Mouse (Mus musculus): ENCODE data around the gene Adgb.
"Not testable (repeated sequence)": the region's sequence is repeated elsewhere in the genome, so short reads cannot be mapped to it uniquely, and the experiment has no call there.

Gene Adgb

DNA sequence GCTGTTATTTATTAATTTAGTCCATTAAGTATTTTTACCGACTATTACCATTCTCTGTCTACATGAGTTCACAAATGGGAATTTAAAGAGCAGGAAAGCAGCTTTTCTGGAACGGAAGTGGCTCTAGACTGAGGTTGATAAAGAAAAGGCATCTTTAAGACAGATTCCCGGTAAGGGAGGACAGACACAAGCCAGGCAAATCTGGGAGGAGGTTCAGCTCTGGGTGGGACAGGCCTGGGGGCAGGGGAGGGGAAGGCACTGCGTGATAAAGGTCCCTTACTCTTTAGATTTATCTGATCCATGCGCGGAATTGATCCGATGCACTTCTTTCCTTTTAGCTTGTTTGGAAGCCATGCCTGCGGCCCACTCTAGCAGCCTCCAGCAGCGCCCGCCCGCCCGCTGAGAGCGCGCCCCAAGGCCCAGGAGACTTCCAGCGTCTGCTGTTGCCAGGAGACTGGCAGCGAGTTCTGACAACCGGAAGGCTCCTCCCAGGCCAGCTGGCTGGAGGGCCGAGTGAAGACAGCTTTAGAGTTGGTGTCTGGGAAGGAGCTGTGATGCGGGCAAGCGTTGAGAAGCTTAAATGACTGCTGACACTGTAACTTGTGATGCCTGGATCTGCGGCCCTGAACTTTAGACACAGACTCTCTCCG is at the start of gene Adgb:
TSS of gene Adgb (minus strand) at position 366 of the 650 bp plus-strand sequence.
- no peak for DNase-seq (ENCODE audit: low spot score in 2 of 2)

DNA sequence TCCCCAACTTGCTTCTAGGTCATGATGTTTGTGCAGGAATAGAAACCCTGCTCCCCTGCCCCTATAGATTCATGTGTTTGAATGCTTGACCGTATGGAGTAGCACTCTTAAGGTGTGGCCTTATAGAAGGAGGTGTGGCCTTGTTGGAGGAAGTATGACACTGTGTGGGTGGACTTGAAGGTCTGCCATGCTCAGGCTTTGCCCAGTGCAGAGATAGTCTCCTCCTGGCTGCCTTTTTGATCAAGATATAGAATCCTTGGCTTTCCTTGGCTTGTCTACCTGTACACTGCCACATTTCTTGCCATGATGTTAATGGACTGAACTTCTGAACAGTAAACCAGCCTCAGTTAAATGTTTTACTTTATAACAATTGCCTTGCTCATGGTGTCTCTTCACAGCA is 8.0 kb upstream of the Adgb start:
- no peak for DNase-seq (ENCODE audit: low spot score in 2 of 2)

DNA sequence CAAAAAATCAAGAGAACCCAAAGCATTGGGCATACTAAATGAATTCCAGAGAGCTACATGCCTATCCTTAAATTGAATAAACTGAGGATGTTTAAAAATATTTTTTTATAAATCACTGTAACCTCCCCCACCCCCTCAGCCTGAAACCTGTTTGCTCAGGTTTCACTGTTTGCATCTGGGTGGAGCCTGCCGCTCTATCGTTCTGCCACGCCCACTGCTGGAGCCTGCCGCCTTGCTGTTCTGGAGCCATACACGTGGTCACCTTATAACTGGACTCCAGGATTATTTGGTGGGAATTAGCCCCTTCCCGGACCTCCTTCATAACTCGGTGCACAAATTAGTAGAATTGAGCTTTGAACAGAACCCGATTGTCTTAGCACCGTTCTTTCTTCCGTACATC is 5.3 kb upstream of the Adgb start:
- DNase-seq (ENCODE audit: low spot score in 2 of 2): not testable (repeated sequence)

DNA sequence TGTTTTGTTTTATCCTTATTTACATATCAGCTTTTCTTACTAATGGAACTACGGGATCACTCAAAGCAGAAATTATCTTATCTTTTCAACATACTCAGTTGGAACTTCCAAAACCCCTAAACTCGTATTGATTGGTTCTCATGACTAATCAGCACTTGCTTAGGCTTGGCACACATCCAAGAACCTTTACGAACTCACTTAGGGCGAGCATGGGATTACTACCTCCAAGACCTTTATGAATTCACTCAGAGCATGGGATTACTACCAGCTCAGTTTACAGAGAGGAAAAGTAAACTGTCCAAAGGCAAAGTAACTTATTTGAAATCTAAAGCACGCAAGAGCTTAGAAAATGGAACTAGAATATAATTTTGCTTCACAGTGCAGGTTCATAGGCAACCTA is 4.8 kb upstream of the Adgb start:
- no peak for DNase-seq (ENCODE audit: low spot score in 2 of 2)

DNA sequence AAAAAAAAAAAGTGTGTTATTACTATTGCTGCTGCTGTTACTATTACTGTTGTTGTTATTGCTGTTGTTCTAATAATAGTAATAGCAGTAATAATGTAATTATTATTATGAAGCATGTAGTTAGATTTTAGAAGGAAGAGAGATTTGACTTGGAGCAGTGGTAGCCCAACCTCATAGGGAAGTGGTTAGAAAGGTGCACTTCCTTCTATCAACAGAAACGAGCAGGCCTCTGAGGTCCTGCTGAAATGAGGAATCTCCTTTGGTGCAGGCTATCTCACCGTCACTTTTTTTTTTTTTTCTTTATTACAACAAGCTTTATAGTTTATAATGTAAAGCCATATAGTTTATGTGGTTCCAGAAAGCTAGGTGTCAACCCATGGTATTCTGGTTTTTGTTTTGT is 4.4 kb upstream of the Adgb start:
- DNase-seq (ENCODE audit: low spot score in 2 of 2): no peak

DNA sequence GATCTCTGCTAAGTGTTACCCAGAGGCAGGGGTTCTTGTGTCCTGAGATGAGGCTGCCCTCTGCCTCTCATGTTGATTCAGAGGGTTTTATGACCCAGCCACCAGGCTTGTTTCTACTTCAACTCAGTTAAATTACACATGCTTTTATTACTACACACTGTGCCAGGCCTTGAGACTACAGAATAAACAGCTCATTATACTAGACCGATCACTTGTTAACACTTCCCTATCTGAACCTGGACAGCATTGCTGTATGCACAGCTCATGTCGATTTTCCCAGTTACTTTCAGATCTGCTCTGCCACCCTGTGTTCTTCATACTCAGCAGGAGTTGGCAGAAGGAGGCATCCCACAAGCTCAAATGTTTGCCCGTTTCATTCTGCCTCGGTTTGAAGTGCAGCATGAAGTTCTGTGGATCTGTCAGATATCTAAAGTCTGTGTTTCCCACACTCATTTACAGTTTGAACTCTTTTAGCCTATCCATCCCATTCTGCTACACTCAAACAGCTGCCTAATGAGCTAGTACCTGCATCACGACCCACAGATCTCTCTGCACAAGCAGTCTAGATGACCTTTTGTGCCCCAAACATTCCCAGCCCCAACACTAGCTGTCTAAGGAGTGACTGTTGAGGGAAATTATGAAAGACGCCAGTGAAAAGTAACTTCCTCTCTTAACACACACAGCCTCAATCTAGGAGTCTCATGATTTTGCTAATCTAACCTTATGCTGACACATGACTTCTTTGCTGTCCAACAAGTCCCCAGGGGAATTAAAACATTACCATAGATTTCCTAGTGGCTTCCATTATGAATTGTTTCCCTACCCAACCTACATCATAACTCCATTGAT is 3.2 kb downstream of the Adgb start:
- DNase-seq (ENCODE audit: low spot score in 2 of 2): no peak

DNA sequence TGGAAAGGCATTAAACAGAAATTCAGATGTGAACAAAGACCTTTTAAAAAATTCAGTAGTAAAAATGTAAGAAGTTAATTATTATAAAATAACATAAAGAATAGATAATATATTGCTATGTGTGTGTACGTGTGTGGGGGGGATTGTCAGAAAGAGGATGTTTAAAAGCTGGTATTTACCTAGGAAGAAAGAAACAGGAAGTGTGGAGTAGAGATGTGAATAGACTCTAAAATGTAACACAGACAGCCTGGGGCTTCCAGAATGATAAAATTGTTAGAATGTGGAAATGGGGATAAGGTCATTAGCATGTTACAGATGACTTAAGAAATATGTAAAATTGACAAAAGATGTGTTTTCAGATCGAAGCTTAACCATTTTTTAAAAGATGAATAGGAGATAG is 12.0 kb downstream of the Adgb start:
- no peak for DNase-seq (ENCODE audit: low spot score in 2 of 2)

DNA sequence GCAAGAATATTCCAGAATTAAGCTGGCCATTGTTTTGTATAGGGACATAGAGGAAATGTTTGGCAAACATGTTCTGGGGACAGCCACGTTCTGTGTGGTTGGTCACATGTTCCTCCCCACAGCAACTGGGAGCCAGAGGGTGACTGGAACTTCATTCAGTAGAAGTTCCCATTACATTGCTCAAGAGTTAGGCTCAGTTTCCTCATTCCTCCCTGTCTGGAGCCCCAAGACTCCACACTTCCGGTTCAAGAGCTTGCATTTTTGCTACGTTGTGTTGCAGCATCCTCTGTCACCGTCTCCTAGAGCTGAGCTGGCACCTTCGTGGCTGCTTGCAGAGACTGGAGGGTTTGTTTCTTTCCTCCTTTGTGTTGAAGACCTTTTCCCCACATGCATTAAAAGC is 15.1 kb downstream of the Adgb start:
- no peak for DNase-seq (ENCODE audit: low spot score in 2 of 2)

DNA sequence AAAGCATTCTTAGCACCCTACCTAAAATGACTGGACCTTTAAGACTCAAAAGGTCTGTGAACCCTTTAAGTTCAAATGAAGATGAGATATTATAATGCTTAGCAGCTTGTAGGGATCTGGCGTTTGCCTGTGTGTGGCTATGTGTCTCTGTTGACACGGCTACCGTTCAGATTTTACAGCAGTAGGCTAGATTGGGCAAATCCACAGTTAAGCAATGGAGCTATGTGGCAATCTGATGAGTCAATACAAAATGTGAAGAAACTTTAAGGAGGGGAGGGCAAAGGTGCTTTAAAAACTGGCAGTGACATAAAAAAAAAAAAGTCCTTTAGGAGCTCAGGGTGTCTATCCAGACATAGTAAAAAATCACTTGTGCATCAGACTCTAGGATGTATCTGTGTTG is 23.1 kb downstream of the Adgb start:
- DNase-seq (ENCODE audit: low spot score in 2 of 2): peak; percentile 1 to 5

DNA sequence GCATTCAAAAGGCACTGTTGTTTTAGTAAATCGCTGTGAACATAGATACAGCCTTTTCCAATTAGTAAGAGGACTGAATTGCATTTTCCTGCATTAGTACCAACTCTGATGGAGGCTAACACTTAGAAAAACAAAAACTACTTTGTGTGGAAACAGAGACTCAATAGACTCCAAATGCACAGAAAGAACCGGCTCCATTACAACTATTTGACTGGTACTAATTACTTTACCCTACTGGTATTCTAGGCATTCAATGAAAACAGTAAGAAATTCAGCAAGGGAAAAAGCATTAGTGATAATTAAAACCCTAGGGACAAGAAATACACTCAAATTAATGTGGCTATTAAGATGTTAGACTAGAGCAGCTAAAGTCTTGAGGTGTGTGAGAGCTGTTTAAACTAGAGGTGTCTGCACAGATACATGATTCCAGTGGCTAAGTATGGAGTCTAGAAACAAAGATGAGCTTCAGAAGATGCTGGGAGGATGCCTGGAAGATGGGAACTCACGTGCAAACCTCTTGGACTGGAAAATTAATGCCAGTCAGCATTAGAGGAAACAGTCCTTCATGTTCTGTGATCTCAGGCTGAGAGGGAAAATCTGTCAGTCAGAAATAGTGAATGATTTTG is 27.2 kb downstream of the Adgb start:
- no peak for DNase-seq (ENCODE audit: low spot score in 2 of 2)

DNA sequence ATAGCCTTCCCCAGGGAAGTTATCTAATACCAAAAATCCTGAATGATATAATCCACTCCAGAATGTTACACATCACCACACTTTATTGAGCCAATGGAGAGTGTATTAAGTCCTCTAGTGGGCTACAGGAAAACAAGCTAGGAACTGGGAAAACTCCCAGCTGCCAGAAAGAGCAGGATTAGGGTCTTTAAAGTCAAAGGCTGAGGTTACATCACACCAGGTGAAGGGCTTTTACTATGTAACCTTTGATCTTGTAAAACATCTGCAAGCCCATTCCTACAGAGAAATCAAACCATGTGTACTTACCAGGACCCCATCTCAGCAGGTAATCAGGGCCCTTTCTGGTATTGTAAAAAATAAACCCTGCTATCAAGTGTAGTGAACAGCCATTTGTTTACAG is 28.6 kb downstream of the Adgb start:
- no peak for DNase-seq (ENCODE audit: low spot score in 2 of 2)

DNA sequence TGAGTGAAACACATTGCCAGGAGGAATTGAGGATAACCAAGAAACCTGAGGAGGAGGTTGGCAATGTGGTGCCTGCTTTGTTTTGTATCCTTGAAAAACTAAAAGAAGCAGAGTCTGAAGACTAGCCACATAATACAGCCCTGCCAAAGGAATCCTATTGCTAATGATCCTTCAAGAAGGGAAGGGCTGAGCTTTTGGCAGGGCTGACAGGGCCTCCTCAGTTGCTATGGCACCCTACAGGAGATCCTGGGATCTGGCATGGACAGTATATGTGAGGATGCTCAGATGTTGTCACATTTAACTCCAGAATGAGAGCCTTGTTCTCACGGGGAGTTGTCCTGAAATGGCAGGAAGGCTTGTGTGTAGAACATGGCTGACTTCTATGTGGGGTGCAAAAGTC is 37.1 kb downstream of the Adgb start:
- no peak for DNase-seq (ENCODE audit: low spot score in 2 of 2)

DNA sequence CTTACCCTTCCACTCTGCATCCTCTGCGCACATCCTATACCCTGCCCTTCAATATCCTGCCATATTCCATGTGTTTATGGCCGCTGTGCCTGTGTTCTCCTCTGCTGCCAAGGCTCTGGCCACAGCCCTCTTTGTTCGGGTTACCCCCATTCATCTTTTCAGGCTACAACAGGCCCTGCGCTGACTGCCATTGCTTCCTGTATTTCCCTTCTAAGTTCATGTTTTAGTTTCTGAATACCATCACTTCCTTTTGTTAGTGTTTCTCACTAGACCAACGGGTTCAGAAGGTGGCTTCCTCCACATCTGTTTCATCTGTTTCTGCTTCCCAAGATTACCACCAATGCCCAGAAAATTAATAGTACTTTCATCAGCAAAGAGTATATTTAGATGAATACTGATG is 42.5 kb downstream of the Adgb start:
- DNase-seq (ENCODE audit: low spot score in 2 of 2): no peak

DNA sequence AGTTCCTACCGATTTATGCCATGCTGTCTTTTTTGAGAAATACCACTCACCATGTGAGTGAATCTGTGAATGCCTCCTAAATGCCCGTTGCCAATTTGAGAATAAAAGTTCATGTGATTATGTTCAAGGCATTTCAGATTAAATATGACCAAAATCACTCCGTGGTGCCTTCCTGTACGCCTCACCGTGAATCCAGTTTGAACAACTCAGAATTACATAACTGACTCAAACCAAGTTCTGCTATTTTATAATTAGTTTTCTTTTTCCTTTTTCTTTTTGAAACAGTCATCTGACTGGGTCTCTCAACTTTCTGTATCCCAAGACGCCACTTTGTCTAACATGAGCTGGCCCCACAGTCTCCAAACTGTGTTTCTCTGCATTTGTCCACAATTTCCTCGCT is 43.1 kb downstream of the Adgb start:
- DNase-seq (ENCODE audit: low spot score in 2 of 2): no peak

DNA sequence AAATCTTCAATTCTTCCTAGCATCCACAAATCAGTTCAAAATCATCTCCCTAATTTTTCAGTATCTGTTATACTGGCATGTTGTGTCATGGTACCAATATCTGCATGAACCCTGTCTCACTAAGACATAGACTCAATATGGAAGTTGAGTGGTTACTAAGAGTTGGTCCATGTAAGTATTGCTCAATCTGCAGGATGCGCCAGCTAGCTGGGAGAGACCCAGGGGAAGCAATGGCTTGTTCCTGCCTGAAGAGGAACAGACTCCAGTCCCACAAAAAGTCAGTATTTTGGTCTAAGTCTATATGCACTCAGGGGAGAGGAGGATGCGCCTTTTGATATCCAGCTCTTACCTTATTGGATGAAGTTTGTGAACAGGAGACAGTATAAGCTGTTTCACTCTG is 47.7 kb downstream of the Adgb start:
- no peak for DNase-seq (ENCODE audit: low spot score in 2 of 2)

DNA sequence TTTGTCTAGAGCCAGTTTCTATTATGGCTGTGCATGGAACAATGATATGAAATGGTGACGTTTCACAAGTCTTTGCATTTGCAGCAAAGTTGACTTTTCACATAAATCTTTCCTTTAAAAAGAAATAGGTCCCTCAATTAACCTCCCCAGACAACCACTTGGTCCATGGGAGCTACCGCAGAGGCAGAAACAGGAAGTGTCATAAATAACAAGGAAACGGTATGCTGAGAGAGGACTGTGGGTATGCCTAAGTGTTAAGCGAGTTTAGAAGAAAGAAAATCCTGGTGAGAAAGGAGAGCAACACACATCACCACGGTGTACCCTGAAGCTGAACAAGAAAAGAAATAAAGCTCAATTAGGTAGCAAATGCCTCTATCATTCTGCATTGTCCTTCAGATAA is 61.1 kb downstream of the Adgb start:
- no peak for DNase-seq (ENCODE audit: low spot score in 2 of 2)

DNA sequence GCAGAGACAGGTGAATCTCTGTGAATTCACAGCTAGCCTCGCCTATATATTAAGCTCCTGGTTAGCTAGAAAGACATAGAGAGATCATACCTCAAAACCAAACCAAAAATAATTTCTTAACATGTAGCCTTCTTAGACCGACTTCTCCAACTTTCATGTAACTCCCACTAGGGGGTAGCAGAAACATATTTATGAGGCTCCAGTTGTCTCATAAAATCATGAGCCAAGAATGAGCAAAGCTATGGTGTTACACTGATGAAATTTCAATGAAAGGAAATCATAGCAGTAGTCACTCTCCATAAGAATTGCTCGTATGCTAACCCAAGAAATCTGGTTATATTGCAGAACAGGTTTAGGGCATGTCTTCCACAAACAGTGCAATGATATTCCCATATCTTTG is 64.0 kb downstream of the Adgb start:
- no peak for DNase-seq (ENCODE audit: low spot score in 2 of 2)

DNA sequence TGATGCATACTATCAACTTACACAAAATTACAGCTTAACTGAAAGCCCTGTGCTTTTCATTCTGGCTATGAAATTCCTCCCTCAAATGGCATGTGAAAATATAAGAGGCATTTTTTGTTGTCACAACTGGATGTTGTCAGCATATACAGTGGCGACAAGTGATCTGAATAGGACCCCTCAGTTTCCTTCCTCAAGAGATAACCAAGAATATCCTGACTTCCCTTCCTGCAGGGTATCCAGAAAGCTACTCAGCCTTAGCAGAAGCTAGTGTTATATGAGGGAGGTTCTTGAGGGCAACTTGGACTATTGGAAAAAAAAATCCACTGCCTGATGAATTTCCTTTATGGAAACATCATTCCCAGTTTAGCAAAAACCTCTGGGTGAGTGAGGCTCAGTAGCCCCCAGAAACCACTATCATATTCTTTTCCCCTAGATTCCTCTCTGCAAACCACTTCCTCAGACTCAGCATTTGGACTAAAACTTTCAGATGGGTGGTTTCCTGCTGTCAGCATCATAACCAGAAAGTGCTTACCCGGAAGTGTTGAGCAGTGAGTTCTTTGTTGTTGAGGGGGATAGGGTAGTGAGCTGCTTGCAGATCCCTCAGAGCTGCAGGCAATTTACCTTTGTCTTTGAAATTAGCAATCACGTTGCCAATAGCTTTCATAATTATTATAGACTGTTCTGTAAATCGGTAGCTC is 76.2 kb downstream of the Adgb start:
- DNase-seq (ENCODE audit: low spot score in 2 of 2): no peak

DNA sequence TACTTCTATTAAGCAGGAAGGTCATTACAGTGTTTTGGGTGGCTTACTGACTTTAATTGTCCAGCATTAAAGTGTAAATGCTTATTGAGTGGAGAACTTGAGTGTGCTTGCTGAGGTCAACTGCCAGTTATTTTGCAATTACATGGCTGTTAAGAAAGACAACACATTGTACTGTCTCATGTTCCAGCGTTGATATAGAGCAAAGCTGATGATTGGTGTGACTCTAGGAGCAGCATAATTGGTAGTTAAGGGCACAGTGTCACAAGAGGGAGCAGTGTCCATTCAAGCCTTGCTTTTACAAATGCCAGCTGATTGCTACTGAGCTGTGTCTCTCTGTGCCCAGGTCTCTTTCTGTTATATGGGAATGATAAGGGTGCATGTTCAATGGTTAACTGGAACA is 97.5 kb downstream of the Adgb start:
- DNase-seq (ENCODE audit: low spot score in 2 of 2): no peak

DNA sequence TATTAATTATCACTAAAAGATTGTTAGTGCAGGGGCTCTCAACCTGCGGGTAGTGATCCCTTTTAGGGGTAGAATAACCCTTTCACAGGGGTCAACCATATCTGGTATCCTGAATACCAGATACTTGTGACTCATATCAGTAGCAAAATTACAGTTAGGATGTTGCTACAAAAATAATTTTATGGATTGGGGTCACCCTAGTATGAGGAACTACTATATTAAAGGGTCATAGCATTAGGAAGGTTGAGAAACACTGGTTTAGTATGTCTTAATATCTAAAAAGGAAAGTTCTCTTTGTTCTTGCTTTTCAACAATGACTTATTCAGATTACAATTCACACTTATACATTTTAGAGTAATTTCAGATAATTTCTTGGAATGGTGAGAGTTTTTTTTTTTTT is 108.1 kb downstream of the Adgb start:
- no peak for DNase-seq (ENCODE audit: low spot score in 2 of 2)

DNA sequence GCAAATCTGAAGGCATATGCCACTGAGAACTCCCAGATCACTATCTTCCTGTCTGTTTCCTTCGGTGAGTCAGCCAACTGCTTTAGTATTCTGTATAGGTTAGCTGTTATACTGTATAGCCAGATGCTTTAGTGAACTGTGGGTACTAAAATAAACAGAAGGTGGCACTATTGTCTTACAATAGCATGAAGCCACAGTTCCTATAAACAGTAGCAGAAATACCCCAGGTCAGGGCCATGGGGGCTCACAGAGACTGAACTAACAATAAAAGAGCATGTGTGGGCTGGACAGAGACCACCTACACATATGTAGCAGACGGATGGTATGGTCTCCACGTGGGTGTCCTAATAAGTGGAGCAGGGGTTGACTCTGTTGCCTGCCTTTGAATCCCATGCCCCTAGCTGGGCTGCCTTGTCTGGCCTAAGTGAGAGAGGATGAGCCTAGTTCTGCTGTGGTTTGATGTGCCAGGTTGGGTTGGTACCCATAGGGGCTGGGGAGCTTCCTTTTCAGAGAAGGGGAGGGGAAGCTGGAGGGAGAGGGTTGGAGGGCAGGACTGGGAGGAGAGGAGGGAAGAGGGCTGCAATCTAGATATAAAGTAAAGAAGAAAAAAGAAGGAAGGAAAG is 116.4 kb downstream of the Adgb start:
- DNase-seq (ENCODE audit: low spot score in 2 of 2): no peak

DNA sequence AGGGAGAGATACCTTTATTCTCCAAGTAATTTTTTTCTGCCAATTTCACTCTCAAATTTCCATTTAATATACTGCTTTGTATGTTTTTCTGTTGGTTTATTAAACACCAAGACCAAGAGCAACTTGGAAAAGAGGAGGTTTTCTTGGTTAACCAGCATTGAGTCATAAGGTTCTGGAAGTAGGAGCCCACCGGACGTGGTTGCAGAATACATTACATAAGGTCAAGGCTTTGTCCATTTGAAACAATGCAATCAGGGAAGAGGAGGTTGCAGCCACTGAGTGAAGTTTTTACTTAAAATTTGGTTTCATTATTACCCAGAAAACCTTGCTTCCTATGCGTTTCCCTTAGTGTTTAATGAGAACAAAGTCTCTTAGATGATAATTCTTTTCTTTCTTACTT is 119.9 kb downstream of the Adgb start:
- no peak for DNase-seq (ENCODE audit: low spot score in 2 of 2)
